Mouse (Mus musculus) forebrain, embryonic 11.5 days (tissue): Measurements from ENCODE around the gene Srp72. TPM values are rescaled to one million over a fixed set of nuclear protein-coding genes. Genes with fewer than 3 reads are reported as not detected.
"Not testable (repeated sequence)": the region's sequence is repeated elsewhere in the genome, so short reads cannot be mapped to it uniquely, and the experiment has no call there.

ENCODE experiments used
- ATAC-seq: fragments of 200-750 bp; cut with Nextera tagmentation; replicated peaks from 2 replicates; pipeline ENCODE4 v1.8.0; 2017; ENCODE audit warnings: moderate TSS enrichment; ENCODE audit not compliant: low FRiP score
- DNase-seq: peaks from one replicate; pipeline ENCODE4 v3.0.0-alpha.2; 2017; ENCODE audit warnings: low spot score
- H3K27ac ChIP-seq: fragments of 300-500 bp; sonication (generic); 2 replicates; pipeline ENCODE4 v1.5.1; 2014; ENCODE audit warnings: low read depth, low read length
- H3K27me3 ChIP-seq: fragments of 300-500 bp; sonication (generic); 2 replicates; pipeline ENCODE4 v1.6.1; 2014; ENCODE audit warnings: mild to moderate bottlenecking, low read length, mixed read lengths; ENCODE audit not compliant: control insufficient read depth, insufficient read depth
- H3K36me3 ChIP-seq: fragments of 300-500 bp; sonication (generic); 2 replicates; pipeline ENCODE4 v1.6.1; 2014; ENCODE audit warnings: mild to moderate bottlenecking, low read length, moderate library complexity, mixed read lengths; ENCODE audit not compliant: control insufficient read depth, insufficient read depth
- H3K4me1 ChIP-seq: fragments of 300-500 bp; sonication (generic); replicated peaks from 2 replicates; pipeline ENCODE4 v1.6.1; 2014; ENCODE audit warnings: low read length, mixed read lengths; ENCODE audit not compliant: control insufficient read depth, insufficient read depth
- H3K4me2 ChIP-seq: fragments of 300-500 bp; sonication (generic); 2 replicates; pipeline ENCODE4 v1.6.1; 2014; ENCODE audit warnings: low read depth, mild to moderate bottlenecking, low read length, moderate library complexity, mixed read lengths; ENCODE audit not compliant: severe bottlenecking
- H3K4me3 ChIP-seq: fragments of 300-500 bp; sonication (generic); 2 replicates; pipeline ENCODE4 v1.5.1; 2014; ENCODE audit warnings: low read depth, low read length
- H3K9ac ChIP-seq: fragments of 300-500 bp; sonication (generic); 2 replicates; pipeline ENCODE4 v1.6.1; 2014; ENCODE audit warnings: low read length
- H3K9me3 ChIP-seq: fragments of 300-500 bp; sonication (generic); 2 replicates; pipeline ENCODE4 v1.6.1; 2016; ENCODE audit warnings: low read length, mixed read lengths; ENCODE audit not compliant: control insufficient read depth
- WGBS: fragments of 180-500 bp; shearing (Covaris S2); extraction: QIAGEN DNeasy Blood & Tissue Kit; methylation state at CpG from one replicate; pipeline ENCODE4 v1.1.7; 2014; 5-methylcytosine and 5-hydroxymethylcytosine counted together
- polyA plus RNA-seq: library from polyadenylated mRNA; unstranded; fragments of >200 nt; fragmentation: Nextera tagmentation; extraction: Ambion mirVana; gene quantifications from 2 replicates; pipeline ENCODE4 v1.2.1, GENCODE M21; 2014

The Srp72 gene
- polyA plus RNA-seq, 1 experiment from 2014 or later, result 77.1 TPM

DNA sequence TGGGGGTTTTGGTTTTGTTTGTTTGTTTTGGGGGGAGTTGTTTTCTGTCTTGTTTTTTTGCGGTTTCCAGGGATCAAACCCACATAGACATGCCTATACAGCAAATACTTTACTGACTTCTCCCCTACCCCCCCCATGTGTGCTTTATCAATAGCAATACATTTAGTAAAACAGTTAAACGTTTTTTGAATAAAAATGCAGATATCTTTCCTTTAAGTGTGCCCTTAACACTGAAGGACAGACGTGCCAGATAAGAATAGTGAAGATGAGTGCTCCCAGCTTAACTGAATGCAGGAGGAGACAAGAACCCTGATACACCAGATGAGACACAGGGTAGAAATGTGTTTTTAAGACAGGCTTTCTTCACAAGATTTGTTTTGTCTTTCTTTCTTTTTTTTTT, 36.6 kb downstream of the Srp72 start:
- DNase-seq (no peak), ATAC-seq (no peak)
- Histone ChIP-seq H3K4me3 (no peak overlapping the region), H3K4me1 (no peaks in the 10 kb centered on the region; the same call in 1 of the 2 replicates), H3K27ac (no peak overlapping the region), H3K27me3 (peaks cover under 1% of the 10 kb centered on the region; the same call in 1 of the 2 replicates), H3K4me2 (no peak overlapping the region), H3K36me3 (no peaks in the 10 kb centered on the region), H3K9ac (no peak overlapping the region), H3K9me3 (no peaks in the 10 kb centered on the region)
- 70% methylated on average over 3 of the region's 3 CpGs for WGBS

GRCm38 (mm10) chr5:77013171-77013570, 38.7 kb downstream of the Srp72 start:
- Histone ChIP-seq H3K27ac (no peak overlapping the region), H3K4me1 (no peaks in the 10 kb centered on the region; the same call in 1 of the 2 replicates), H3K27me3 (peaks cover 3% of the 10 kb centered on the region; the same call in 1 of the 2 replicates), H3K9ac (no peak overlapping the region), H3K9me3 (no peaks in the 10 kb centered on the region), H3K4me2 (no peak overlapping the region), H3K4me3 (no peak overlapping the region), H3K36me3 (no peaks in the 10 kb centered on the region)
- 88% methylated on average over 3 of the region's 3 CpGs for whole genome bisulfite sequencing
- ATAC-seq, result no peak
- no peak for DNase-seq

- no peak within 1 kb of the TSS for H3K27ac ChIP-seq
- peak within 1 kb of the TSS; percentile 41 for H3K9ac ChIP-seq
- H3K36me3 ChIP-seq, result no peaks in the 10 kb centered on the region
- no peaks in the 10 kb centered on the region; the same call in 1 of the 2 replicates for H3K4me1 ChIP-seq
- ATAC-seq (peak; percentile 99), DNase-seq (peak; percentile 91)
- H3K4me2 ChIP-seq, result peak within 1 kb of the TSS; percentile 81
- 12% methylated on average over 57 of the region's 57 CpGs for WGBS
- H3K9me3 ChIP-seq, result no peaks in the 10 kb centered on the region
- peak within 1 kb of the TSS; percentile 45 for H3K4me3 ChIP-seq
- H3K27me3 ChIP-seq, result peaks cover 3% of the 10 kb centered on the region; the same call in 1 of the 2 replicates
Measured at GRCm38 (mm10) chr5:77015544-77016482, 41.3 kb downstream of the Srp72 start, which contains the start of gene Thegl. Thegl (plus strand) TSS chr5:77016023.

- Histone ChIP-seq H3K4me1 (no peaks in the 10 kb centered on the region), H3K4me3 (no peak overlapping the region), H3K27ac (no peak overlapping the region), H3K27me3 (no peaks in the 10 kb centered on the region), H3K9me3 (no peaks in the 10 kb centered on the region), H3K36me3 (no peaks in the 10 kb centered on the region), H3K9ac (no peak overlapping the region), H3K4me2 (no peak overlapping the region)
- ATAC-seq, result no peak
- no peak for DNase-seq
- WGBS, result 79% methylated on average over 3 of the region's 3 CpGs
Measured at GRCm38 (mm10) chr5:77028034-77028433, 53.6 kb downstream of the Srp72 start.

- peak; percentile 52 for DNase-seq
Measured at GRCm38 (mm10) chr5:77029735-77030134, 55.3 kb downstream of the Srp72 start.

GRCm38 (mm10) chr5:77035101-77035500, 60.6 kb downstream of the Srp72 start:
- not testable (repeated sequence) for H3K9me3 ChIP-seq, H3K4me3 ChIP-seq, H3K4me1 ChIP-seq, H3K27me3 ChIP-seq, H3K9ac ChIP-seq, H3K4me2 ChIP-seq, H3K36me3 ChIP-seq, H3K27ac ChIP-seq, DNase-seq
- peak; percentile 60; the same call in 1 of the 2 replicates for ATAC-seq

More at GRCm38 (mm10) chr5:77029735-77030134, 55.3 kb downstream of the Srp72 start:
- no peaks in the 10 kb centered on the region for H3K27me3 ChIP-seq
- H3K4me1 ChIP-seq, result no peaks in the 10 kb centered on the region
- H3K4me2 ChIP-seq, result no peak overlapping the region
- H3K9ac ChIP-seq, result no peak overlapping the region
- H3K36me3 ChIP-seq, result no peaks in the 10 kb centered on the region
- H3K27ac ChIP-seq, result no peak overlapping the region
- no peak overlapping the region for H3K4me3 ChIP-seq
- no peak for ATAC-seq
- H3K9me3 ChIP-seq, result no peaks in the 10 kb centered on the region
- WGBS, result 81% methylated on average over 5 of the region's 5 CpGs

DNA sequence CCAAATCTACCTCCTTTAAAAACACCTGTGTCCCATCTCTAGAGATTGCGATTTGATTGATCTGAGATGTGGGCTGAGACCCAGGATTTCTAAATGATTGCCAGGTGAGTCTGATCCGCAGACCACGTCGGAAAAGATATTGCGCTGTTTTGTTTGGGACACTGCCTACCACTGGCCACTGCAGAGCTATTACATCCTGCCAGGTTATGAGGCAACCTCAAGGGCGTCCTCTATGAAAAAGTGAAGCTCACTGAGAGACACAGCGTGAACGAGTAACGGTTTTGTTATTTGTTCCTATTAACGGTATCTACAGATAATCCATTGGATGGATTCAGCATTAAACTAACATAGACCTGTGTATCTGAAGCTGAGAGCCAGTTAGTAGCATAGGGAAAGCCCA, 64.0 kb downstream of the Srp72 start:
- H3K4me3 ChIP-seq, result no peak overlapping the region
- no peak overlapping the region for H3K9ac ChIP-seq
- H3K27me3 ChIP-seq, result no peaks in the 10 kb centered on the region
- H3K4me2 ChIP-seq, result no peak overlapping the region
- H3K9me3 ChIP-seq, result no peaks in the 10 kb centered on the region
- H3K4me1 ChIP-seq, result no peaks in the 10 kb centered on the region
- no peak overlapping the region for H3K27ac ChIP-seq
- WGBS, result 93% methylated on average over 10 of the region's 10 CpGs
- no peak for DNase-seq
- no peak for ATAC-seq
- no peaks in the 10 kb centered on the region for H3K36me3 ChIP-seq

DNA sequence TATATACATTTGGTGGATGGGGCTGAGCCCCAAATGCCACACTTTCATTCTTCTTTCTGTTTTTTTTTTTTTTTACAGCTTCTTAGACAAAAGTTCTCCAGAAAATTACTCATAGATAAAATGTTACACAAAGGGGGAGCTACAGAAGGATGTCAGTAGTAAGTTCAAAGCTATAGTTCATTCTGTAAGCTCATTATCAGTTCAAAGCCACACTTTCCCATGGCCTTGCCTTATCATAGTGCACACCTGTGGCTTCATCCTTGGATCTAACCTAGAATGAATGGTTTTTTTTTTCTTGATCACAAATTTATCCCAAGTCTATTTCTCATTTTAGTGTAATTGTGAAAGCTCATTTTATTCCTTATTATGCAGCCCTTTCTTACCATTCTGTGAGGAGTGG, 64.9 kb downstream of the Srp72 start:
- H3K4me2 ChIP-seq, result no peak overlapping the region
- H3K9me3 ChIP-seq, result no peaks in the 10 kb centered on the region
- H3K36me3 ChIP-seq, result no peaks in the 10 kb centered on the region
- no peaks in the 10 kb centered on the region for H3K27me3 ChIP-seq
- H3K9ac ChIP-seq, result no peak overlapping the region
- H3K27ac ChIP-seq, result no peak overlapping the region
- H3K4me1 ChIP-seq, result no peaks in the 10 kb centered on the region
- DNase-seq, result no peak
- no peak overlapping the region for H3K4me3 ChIP-seq
- ATAC-seq, result no peak
